Mouse (Mus musculus) heart, postnatal 4 days (tissue): Measurements from ENCODE around the gene Slc30a9. TPM values are rescaled to one million over a fixed set of nuclear protein-coding genes. Genes with fewer than 3 reads are reported as not detected.

Experiments used
- DNase-seq: peaks from one replicate; pipeline ENCODE4 v3.0.0; 2021
- total RNA-seq, 2 experiments: library from RNA; stranded (reverse); gene quantifications; 2 replicates each; pipeline ENCODE4 v1.2.3; 2021

Gene Slc30a9
- total RNA-seq = 100 to 1,000 TPM; 145 to 155 TPM

- peak; percentile 95 for DNase-seq
Measured at GRCm38 (mm10) chr5:67306698-67307521, at the start of gene Slc30a9. Gene Slc30a9, plus strand, starts transcription at chr5:67306955.

- no peak for DNase-seq
Measured at GRCm38 (mm10) chr5:67258473-67258872, 48.3 kb upstream of the Slc30a9 start.

GRCm38 (mm10) chr5:67260159-67260530, 46.6 kb upstream of the Slc30a9 start:
- DNase-seq = no peak

DNA sequence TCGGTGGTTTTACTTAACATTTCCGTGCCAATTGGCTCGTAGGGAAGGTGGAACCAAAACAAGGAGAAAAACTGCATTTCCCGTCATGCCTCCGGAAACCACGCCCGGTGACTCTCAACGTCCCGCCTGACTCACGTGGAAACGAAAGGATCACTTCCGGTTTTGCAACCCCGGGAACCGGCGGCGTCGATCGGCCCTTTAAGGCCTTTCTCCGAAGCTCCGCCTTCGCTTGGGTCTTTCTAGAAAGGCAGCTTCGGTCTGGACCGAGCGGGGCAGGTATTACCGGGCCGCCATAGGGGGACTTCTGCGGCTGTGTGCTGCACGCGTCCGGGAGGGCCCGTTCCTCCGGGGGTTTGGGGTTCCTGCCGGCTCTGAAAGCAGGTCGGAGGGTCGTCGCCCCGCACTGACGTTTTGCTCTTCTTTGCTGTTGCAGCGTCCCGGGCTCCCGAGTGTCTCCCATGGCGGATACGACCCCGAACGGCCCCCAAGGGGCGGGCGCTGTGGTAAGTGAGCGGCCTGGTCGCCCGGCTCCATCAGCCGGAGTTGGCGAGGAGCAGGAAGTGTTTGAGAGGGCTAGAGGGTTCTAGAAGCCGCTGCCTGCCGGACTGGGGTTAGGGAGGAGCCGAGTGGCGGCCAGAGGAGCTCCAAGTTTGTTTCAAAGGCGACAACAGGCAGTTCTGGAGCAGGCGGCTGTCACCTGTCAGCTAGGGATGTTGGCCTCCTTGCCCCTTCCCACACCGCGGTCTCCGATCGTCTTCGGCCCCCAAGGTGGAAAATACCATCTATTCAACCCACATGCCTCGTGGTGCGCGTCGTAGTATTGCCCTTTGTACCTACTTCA, 46.0 kb upstream of the Slc30a9 start, which contains the start of gene Tmem33:
TSS of gene Tmem33 (plus strand) at position 35 of the 841 bp plus-strand sequence.
- DNase-seq = peak; percentile 91

GRCm38 (mm10) chr5:67262964-67263363, 43.8 kb upstream of the Slc30a9 start:
- no peak for DNase-seq

DNA sequence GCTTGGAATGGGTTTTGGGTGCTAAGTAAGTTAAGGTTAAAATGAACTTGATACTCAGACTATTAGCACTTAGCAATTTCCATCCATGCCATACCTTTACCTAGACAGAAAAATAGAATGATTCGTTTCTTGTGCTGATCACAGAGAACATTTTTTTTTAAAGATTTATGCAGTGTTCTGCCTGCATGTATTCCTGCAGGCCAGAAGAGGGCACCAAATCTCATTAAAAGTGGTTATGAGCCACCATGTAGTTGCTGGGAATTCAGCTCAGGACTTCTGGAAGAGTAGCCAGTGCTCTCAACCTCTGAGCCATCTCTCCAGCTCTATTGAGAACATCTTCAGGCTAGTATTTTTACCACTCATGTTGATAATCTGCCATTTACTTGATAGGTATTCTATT, 40.6 kb upstream of the Slc30a9 start:
- DNase-seq = no peak

DNA sequence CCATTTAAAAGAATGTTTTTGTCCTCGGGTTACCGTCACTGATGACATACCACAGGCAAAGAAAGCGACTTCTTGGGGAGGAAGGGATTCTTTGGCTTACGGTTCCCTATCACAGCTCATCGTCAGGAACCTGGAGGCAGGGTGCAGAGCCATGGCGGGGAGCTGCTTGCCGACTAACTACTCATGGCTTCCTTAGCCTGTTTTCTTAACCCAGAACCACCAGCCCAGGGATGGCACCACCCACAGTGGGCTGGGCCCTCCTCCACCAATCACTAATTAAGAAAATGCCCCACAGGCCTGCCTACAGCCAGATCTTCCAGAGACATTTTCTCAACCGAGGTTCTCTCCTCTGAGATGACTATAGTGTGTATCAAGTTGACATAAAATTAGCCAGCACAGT, 37.4 kb upstream of the Slc30a9 start:
- no peak for DNase-seq

GRCm38 (mm10) chr5:67279407-67279806, 27.3 kb upstream of the Slc30a9 start:
- no peak for DNase-seq

GRCm38 (mm10) chr5:67279840-67280239, 26.9 kb upstream of the Slc30a9 start:
- no peak for DNase-seq

GRCm38 (mm10) chr5:67280400-67280799, 26.4 kb upstream of the Slc30a9 start:
- DNase-seq = no peak

DNA sequence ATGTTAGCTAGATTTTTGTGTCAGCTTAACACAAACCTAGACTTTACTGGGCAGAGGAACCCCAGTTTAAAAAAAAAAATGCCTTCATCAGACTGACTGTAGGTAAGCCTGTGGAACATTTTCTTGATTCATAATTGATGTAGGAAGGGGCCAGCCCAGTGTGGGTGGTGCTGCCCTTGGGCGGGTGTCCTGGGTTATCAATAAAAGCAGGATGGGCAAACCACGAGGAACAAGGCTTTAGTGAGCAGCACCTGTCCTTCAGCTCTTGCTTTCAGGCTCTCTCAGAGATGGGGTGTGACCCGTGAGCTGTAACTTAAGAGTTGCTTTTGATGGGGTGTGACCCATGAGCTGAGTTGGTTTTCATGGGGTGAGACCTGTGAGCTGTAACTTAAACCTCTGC, 11.7 kb upstream of the Slc30a9 start:
- no peak for DNase-seq

DNA sequence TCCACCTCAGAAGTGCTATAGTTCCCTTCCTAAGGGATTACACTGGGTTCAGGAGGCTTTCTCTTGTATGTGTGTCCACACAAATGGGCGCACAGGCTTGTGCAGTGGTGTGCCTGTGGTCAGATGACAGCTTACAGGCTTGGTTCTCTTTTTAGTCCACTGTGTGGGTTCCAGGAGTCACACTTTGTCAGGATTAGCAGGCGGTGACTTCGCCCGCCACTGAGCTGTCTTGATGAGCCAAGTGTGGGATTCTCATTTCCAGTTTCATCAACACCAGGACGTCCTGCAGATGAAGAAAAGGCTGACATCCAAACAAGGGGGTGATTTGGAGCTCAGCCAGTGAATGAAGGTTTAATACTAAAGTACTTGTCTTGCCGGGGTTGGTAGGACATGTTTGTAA, 11.1 kb upstream of the Slc30a9 start:
- no peak for DNase-seq

GRCm38 (mm10) chr5:67296171-67296570, 10.6 kb upstream of the Slc30a9 start:
- DNase-seq = no peak

DNA sequence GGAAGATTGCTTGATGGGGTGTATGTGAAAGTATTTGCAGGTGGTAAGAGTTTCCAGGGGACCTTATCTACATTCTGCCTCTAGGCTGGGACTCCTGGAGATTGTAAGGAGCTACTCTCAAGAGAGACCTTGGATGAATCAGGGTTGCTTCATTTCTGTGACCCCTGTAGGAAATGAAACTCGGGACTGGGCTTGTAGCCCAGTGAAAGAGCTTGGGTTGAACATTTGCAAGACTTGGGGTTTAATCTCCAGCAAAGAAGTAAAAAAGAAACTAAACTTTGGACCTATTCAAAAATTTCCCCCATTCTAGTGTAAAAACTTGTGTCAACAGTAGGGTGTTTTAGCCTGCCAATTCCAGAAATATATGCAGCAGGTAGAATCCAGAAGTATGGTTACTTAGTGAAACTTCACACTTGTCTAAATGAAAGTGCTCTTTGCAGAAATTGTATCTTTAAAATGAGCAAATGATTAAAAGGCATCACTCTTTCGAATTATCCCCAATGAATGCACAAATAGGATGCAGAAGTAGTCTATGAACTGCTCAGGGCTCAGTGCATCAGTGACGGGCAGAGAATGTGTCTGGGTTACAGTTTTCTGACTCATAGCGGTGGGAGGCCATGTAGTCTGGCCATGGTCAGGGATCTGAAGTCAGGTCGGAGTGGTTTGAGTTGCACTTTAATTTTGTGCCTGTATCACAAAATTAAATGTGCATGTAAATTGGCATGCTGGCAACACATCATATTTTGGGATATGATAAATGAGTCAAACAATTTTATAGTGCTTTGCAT, 9.5 kb upstream of the Slc30a9 start:
- DNase-seq = no peak

DNA sequence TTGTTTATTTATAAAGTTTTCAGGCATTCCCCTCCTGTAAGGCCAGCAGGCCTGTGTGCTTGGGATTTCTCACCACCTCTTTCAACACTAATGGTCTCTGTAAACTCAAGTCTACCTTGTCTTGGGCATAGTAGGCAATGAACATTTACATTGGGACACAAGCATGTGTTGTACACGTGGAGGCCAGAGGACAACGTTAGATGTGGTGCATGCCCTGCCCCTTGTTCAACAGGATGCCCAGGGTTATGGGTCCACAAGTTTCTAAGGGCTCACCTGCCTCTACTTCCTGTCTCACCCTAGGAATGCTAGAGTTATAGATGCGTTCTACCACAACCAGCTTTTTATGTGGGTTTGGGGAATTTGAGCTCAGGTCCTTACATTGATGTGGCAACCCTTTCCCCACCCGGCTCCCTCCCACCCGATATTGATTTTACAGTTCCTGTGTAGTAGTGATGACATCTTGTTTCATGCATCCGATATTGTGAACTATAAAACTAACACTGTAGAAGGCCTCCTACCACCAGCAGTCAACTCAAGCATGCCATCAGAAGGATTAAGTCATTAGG, 6.8 kb upstream of the Slc30a9 start:
- DNase-seq = no peak

DNA sequence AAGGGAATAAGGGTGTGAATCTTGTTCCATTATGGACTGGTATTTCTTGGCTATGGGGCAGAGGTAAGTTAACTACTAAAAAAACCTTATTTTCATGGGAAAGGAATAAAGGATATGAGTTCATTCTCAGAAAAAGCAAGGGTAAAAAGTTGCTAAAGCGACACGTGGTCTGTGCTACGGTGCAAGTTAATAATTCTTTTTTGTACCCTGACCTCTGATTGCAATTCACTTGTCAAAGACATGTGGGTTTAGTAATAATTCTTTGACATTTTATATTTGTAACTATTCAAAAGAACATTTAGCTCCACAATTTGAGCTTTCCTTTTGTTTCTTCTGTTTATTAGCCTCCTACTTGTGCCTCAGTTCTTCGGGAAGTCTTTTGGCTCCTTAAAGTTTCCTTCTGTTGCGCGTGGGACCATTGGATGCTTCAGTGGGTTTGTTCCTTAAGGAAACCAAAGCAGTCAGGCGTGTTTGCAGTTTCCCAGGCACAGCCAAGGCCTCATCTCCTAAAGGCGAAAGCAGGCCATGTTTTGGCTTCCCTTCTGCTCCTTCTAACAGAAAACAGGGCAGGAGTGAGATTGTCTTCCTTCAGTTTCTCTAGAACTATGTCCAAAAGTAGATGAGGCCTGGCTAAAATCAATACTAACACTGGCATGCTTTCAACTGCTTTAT, 5.7 kb upstream of the Slc30a9 start:
- DNase-seq = no peak

DNA sequence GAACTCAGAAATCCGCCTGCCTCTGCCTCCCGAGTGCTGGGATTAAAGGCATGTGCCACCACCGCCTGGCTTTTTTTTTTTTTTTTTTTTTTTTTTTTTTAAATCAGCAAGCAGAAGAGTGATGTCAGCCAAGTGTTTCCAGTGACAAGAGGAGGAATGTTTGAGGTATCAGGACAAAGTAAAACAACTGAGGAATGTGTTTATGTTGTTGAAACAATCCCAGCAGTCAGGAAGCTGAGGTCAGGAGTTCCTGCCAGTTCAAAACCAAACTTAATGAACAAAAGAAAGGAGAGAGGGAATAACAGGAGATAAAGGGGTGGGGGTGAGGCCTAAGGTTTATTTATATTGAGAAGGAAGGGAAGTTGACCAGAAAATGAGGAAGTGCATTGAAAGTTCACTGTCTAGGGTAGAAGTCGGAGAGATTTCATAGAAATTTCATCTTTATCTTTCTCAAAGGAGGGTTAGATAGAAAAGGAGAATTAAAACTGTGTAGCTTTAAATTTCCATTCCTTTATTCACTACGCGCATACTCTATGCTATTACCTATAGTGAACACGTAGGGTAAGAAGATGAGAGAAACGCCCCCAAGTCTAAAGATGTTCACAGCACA, 4.9 kb upstream of the Slc30a9 start:
- DNase-seq = no peak

DNA sequence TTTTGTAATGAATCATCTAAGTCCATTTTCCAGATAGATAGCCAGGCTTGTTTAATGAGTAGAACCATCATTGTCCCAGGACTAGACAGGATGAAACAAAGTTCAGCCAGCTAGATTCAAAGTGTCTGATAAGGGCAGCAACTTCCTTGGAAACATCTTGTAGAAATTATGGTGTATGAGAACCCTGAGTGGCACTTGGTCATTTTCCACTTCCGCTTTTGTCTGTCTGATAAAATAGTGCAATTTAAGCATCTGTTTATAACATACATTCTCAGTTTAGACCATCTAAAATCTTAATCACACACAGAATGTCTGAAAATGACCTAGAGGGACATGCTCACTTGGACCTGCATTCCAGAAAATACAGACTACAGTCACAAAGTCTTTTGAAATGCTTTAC, 2.9 kb upstream of the Slc30a9 start:
- no peak for DNase-seq

DNA sequence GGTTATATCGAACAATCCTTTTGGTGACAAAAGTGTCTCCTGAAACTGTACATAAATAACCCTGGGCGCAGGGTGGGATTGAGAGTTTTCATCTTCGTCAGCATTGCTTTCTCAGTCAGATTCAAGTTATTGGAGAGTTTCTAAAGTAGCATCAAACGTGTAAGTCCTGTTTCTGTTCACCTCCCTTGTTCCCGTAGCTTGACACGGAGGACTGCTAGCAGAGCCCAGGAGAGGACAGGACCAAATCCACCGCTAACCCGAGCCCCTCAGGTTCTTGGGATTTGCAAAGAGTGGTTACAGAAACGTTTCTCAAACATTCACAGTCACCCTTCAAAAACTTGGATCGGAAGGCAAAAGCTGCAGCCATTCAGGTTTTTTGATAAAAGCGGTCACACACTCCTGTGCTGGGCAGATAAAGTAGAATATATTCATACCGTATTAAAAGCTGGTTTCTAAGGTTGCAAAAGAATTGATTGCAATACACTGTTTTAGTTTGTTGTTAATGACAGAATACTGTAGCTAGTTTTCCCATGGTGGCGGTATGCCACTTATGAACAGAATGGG, 986 bp downstream of the Slc30a9 start:
- no peak for DNase-seq

DNA sequence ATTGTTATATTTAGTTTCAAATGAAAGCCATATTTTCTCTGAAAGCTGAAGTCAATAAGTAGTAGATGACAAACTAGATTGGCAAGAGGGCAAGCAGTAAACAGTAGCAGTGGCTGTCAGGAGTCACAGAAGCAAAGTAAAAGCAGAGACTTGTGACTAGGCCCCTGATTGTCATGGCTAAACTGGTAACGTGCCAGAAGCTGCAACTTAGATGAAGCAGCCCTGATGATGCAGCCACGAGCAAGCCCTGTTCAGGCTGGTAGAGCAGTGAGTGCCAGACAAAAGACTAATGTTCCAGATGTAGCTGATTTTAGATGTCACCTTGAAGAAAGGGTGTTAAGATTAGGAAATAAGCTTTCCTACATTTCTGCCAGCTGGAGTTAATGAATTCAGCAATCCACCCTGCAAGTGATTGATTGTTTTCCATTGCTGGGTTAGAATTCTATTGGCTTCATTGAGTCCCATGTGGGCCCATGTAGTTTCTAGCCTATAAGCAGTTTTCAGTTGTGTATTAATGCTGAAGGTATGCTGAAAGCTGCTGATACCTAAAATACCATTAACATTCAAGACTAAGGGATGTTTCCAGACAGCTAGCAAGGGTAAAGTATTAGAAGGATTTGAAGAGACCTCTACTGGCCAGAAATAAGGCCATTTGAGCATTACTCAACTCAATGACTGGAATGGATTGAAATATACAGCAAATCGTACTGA, 5.2 kb downstream of the Slc30a9 start:
- DNase-seq = no peak

DNA sequence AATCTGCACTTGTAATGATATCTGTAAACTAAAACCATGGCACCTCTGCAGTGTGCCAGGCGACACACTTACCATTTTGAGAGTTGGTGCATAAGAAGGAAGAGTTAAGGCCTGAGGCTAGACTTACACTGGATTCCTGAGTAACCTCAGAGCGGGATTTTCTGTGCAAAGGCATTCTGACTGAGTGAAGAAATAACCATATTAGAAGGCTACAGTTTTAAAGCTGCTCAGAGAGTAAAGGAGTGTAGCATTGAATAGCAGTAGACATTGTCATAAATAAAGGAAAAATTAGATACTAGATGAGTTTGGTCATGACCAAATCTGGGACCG, 5.7 kb downstream of the Slc30a9 start:
- DNase-seq = no peak
